Mouse (Mus musculus): ENCODE data around the gene Ech1. TPM values are rescaled to one million over a fixed set of nuclear protein-coding genes. Genes with fewer than 3 reads are reported as not detected.

The Ech1 gene
- total RNA-seq, 4 experiments from 2014 or later = 222 to 343 (median 237) TPM

- no peak for DNase-seq (ENCODE audit: low spot score in 2 of 2)
Measured at GRCm38 (mm10) chr7:28850642-28851041, 25.6 kb downstream of the Ech1 start.

GRCm38 (mm10) chr7:28859953-28860352, 34.9 kb downstream of the Ech1 start:
- DNase-seq (ENCODE audit: low spot score in 2 of 2) = no peak

GRCm38 (mm10) chr7:28860898-28861297, 35.9 kb downstream of the Ech1 start:
- DNase-seq (ENCODE audit: low spot score in 2 of 2) = no peak

GRCm38 (mm10) chr7:28862817-28863499, 37.9 kb downstream of the Ech1 start:
- no peak for DNase-seq (ENCODE audit: low spot score in 2 of 2)

GRCm38 (mm10) chr7:28863540-28863939, 38.5 kb downstream of the Ech1 start, which contains the start of gene Lgals7:
Gene Lgals7 (plus strand): TSS chr7:28863853.
- no peak for DNase-seq (ENCODE audit: low spot score in 2 of 2)

- DNase-seq (ENCODE audit: low spot score in 2 of 2) = no peak
Measured at GRCm38 (mm10) chr7:28864288-28864750, 39.3 kb downstream of the Ech1 start.

- peak; percentile 60 to 64 for DNase-seq (ENCODE audit: low spot score in 2 of 2)
Measured at GRCm38 (mm10) chr7:28865481-28866300, 40.7 kb downstream of the Ech1 start.

GRCm38 (mm10) chr7:28866769-28867507, 41.9 kb downstream of the Ech1 start:
- no peak for DNase-seq (ENCODE audit: low spot score in 2 of 2)

- peak; percentile 60 to 62 for DNase-seq (ENCODE audit: low spot score in 2 of 2)
Measured at GRCm38 (mm10) chr7:28867508-28868340, 42.7 kb downstream of the Ech1 start.

- no peak for DNase-seq (ENCODE audit: low spot score in 2 of 2)
Measured at GRCm38 (mm10) chr7:28870901-28871664, 46.1 kb downstream of the Ech1 start.

GRCm38 (mm10) chr7:28874565-28874964, 49.5 kb downstream of the Ech1 start:
- DNase-seq (ENCODE audit: low spot score in 2 of 2) = no peak

GRCm38 (mm10) chr7:28876099-28876498, 51.1 kb downstream of the Ech1 start:
- DNase-seq (ENCODE audit: low spot score in 2 of 2) = no peak

GRCm38 (mm10) chr7:28877155-28877554, 52.1 kb downstream of the Ech1 start:
- DNase-seq (ENCODE audit: low spot score in 2 of 2) = no peak

- no peak for DNase-seq (ENCODE audit: low spot score in 2 of 2)
Measured at GRCm38 (mm10) chr7:28877856-28878255, 52.8 kb downstream of the Ech1 start.

- DNase-seq (ENCODE audit: low spot score in 2 of 2) = no peak
Measured at GRCm38 (mm10) chr7:28879606-28880005, 54.6 kb downstream of the Ech1 start.

GRCm38 (mm10) chr7:28880554-28880953, 55.5 kb downstream of the Ech1 start:
- no peak for DNase-seq (ENCODE audit: low spot score in 2 of 2)

GRCm38 (mm10) chr7:28881199-28881598, 56.2 kb downstream of the Ech1 start, which contains the start of gene Capn12:
Gene Capn12 (plus strand): TSS chr7:28881422.
- DNase-seq (ENCODE audit: low spot score in 2 of 2) = no peak

All from gastrocnemius, adult 8-10 months (tissue).